Mouse (Mus musculus): ENCODE measurements around the gene Fndc5. TPM values are rescaled to one million over a fixed set of nuclear protein-coding genes. Genes with fewer than 3 reads are reported as not detected.
A peak's percentile ranks its signal among the peaks of the same experiment; 100 is the strongest.

The Fndc5 gene
- polyA plus RNA-seq, 1 experiment from 2014 or later: 2.5 TPM

DNA sequence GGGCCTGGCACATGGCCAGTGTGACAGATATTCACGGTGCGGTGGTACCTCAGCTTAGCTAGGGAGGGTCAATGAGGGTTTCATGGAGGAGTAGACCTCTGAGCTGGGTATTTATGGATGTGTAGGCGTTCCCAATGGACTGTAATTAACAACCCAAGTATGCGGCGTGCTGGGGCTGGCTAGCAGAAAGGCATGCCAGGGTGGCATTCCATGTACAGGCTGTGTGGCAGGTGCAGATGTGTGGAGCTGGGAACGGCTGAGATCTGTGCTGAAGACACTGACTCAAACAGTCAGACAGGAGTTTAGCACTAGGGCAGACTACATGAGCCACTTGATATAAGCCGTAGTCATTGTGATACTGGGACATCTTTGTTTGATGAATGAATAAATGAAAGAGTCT lies 28.2 kb upstream of the Fndc5 start:
- no peaks in the 10 kb centered on the region for H3K36me3 ChIP-seq (ENCODE audit: control insufficient read depth, insufficient read depth, low read length)
- no peak overlapping the region for H3K4me2 ChIP-seq (replicated peaks; ENCODE audit: low read depth, low read length)
- H3K9me3 ChIP-seq (ENCODE audit: control insufficient read depth, low read length): no peaks in the 10 kb centered on the region
- peaks cover 19% of the 10 kb centered on the region for H3K27me3 ChIP-seq (ENCODE audit: control insufficient read depth, insufficient read depth, low read length)
- no peak overlapping the region for H3K9ac ChIP-seq (ENCODE audit: low read depth, low read length)
- H3K4me3 ChIP-seq (ENCODE audit: low read depth, low read length): no peak overlapping the region
- no peak for DNase-seq (ENCODE audit: low spot score)
- H3K4me1 ChIP-seq (replicated peaks; ENCODE audit: control insufficient read depth, insufficient read depth, low read length): peaks cover 8% of the 10 kb centered on the region; the same call in 1 of the 2 replicates
- H3K27ac ChIP-seq (ENCODE audit: low read depth, low read length): no peak overlapping the region
- WGBS: 92% methylated on average over 7 of the region's 7 CpGs
- no peak for ATAC-seq (ENCODE audit: low FRiP score)

DNA sequence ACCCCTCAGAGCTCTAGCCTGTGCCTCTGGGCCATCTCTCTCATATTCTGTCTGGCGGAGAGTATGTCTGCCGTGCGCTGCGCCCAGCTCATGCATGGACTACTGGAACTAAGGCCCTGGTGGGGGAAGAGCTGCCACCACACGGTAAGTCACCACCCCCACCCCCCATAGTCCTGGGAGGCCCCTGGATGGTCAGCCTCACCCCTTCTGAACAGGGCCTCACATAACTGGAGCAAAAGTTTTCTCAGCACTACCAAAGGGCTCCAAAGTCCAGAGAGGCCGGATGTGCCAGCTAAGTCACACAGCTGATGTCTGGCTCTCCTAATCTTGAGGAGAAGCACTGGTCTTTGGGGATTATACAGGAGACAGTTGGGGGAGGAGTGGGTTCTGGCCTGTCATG lies 26.0 kb upstream of the Fndc5 start:
- Histone ChIP-seq H3K4me1 (replicated peaks; ENCODE audit: control insufficient read depth, insufficient read depth, low read length) (peaks cover 3% of the 10 kb centered on the region; the same call in 1 of the 2 replicates), H3K4me2 (replicated peaks; ENCODE audit: low read depth, low read length) (no peak overlapping the region), H3K36me3 (ENCODE audit: control insufficient read depth, insufficient read depth, low read length) (no peaks in the 10 kb centered on the region), H3K9ac (ENCODE audit: low read depth, low read length) (no peak overlapping the region), H3K9me3 (ENCODE audit: control insufficient read depth, low read length) (no peaks in the 10 kb centered on the region), H3K27me3 (ENCODE audit: control insufficient read depth, insufficient read depth, low read length) (peaks cover 8% of the 10 kb centered on the region), H3K4me3 (ENCODE audit: low read depth, low read length) (no peak overlapping the region), H3K27ac (ENCODE audit: low read depth, low read length) (no peak overlapping the region)
- ATAC-seq (ENCODE audit: low FRiP score): no peak
- DNase-seq (ENCODE audit: low spot score): no peak
- 86% methylated on average over 6 of the region's 6 CpGs for WGBS

DNA sequence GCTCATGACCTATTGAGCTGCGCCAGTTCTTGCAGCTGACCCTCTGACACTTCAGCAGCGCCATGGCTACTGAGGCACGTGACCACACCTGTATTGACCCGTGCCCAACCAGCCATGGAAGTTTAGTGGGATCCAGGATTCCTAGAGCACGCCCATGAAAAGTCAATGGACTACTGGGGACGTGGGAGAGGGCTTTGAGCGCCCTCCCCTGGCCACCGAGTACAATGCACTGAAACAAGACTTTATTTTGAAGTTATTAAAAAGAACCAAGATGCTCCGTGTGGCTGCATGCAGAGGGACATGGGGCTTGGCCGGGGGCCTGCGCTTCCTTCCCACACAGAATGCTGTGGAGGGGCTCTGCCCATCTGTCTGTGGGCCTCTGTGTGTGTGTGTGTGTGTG lies 25.4 kb upstream of the Fndc5 start:
- DNase-seq (ENCODE audit: low spot score) (no peak), ATAC-seq (ENCODE audit: low FRiP score) (no peak)
- no peaks in the 10 kb centered on the region for H3K9me3 ChIP-seq (ENCODE audit: control insufficient read depth, low read length)
- no peaks in the 10 kb centered on the region for H3K36me3 ChIP-seq (ENCODE audit: control insufficient read depth, insufficient read depth, low read length)
- WGBS: 65% methylated on average over 11 of the region's 11 CpGs
- H3K9ac ChIP-seq (ENCODE audit: low read depth, low read length): no peak overlapping the region
- H3K27ac ChIP-seq (ENCODE audit: low read depth, low read length): no peak overlapping the region
- no peak overlapping the region for H3K4me2 ChIP-seq (replicated peaks; ENCODE audit: low read depth, low read length)
- no peak overlapping the region for H3K4me3 ChIP-seq (ENCODE audit: low read depth, low read length)
- peaks cover 4% of the 10 kb centered on the region for H3K27me3 ChIP-seq (ENCODE audit: control insufficient read depth, insufficient read depth, low read length)
- peaks cover 3% of the 10 kb centered on the region; the same call in 1 of the 2 replicates for H3K4me1 ChIP-seq (replicated peaks; ENCODE audit: control insufficient read depth, insufficient read depth, low read length)

DNA sequence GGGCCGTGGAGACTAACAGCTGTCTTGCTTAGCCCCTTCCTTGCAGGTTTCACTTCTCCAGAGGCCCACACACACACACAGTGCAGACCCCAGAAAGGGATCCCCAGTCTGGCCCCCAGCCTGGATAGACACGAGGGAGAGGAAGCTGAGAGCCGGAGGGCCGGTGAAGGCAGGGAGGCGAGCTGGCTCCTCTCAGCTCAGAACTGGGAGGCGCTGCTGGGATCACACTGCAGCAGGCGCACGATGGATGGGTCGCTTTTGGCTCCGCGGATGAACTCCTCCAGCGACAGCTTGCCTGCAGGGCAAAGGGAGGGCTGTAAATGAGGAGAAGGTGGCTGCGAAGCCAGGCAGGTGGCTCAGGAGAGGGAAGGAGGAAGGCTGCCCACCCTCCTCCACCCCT lies 24.6 kb upstream of the Fndc5 start:
- DNase-seq (ENCODE audit: low spot score) (no peak), ATAC-seq (ENCODE audit: low FRiP score) (no peak)
- Histone ChIP-seq H3K27me3 (ENCODE audit: control insufficient read depth, insufficient read depth, low read length) (no peaks in the 10 kb centered on the region; the same call in 1 of the 2 replicates), H3K27ac (ENCODE audit: low read depth, low read length) (no peak overlapping the region), H3K4me3 (ENCODE audit: low read depth, low read length) (no peak overlapping the region), H3K4me1 (replicated peaks; ENCODE audit: control insufficient read depth, insufficient read depth, low read length) (peaks cover 3% of the 10 kb centered on the region; the same call in 1 of the 2 replicates), H3K4me2 (replicated peaks; ENCODE audit: low read depth, low read length) (no peak overlapping the region), H3K9ac (ENCODE audit: low read depth, low read length) (no peak overlapping the region), H3K9me3 (ENCODE audit: control insufficient read depth, low read length) (no peaks in the 10 kb centered on the region), H3K36me3 (ENCODE audit: control insufficient read depth, insufficient read depth, low read length) (no peaks in the 10 kb centered on the region)
- 64% methylated on average over 13 of the region's 13 CpGs for WGBS

DNA sequence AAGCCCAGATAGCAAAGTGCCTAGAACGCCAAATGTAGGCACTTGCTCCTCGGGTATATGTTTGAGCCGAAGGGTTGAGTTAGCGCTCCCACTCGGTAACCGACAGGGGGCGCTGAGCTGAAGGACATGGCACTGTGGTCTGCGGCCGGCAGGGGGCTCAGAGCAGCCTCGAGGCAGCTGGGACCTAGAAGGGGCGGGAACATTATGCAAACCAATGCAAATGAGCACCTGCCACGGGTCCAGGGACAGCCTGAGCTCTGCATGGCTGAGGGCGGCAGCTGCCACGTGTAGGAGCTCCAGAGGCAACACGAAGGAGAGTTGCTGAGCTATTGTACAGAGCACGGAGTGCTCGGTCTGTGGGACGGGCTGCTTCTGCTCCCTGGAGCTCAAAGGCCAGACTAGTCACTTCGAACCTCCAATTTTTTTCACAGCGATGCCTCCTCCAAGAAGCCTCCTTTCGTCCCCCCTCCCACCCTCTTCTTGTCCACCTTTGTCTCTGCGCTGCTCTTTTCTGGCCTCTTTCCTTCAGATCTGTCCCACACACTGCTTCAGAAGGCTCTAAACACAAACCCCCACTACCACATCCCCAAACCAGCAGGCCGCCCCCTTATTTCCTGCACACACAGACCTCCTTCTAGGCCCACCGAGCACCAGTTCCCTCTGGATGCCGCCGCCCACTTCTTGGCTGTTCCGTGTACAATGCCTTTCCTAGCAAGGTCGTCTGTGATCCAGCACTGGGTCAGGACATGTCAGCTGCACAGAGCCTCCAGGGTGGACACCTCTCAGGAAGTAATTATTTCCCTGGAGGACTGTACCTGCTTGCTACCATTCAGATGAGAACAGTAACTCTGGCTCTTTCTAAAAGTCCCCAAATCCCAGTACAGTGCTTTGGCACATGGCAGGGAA lies 23.5 kb upstream of the Fndc5 start:
- H3K36me3 ChIP-seq (ENCODE audit: control insufficient read depth, insufficient read depth, low read length): no peaks in the 10 kb centered on the region
- peak; percentile 93 for DNase-seq (ENCODE audit: low spot score)
- H3K9ac ChIP-seq (ENCODE audit: low read depth, low read length): no peak overlapping the region
- H3K4me3 ChIP-seq (ENCODE audit: low read depth, low read length): no peak overlapping the region
- no peaks in the 10 kb centered on the region for H3K9me3 ChIP-seq (ENCODE audit: control insufficient read depth, low read length)
- 27% methylated on average over 28 of the region's 28 CpGs for WGBS
- H3K4me1 ChIP-seq (replicated peaks; ENCODE audit: control insufficient read depth, insufficient read depth, low read length): peaks cover 3% of the 10 kb centered on the region; the same call in 1 of the 2 replicates
- no peak overlapping the region for H3K27ac ChIP-seq (ENCODE audit: low read depth, low read length)
- H3K4me2 ChIP-seq (replicated peaks; ENCODE audit: low read depth, low read length): no peak overlapping the region
- H3K27me3 ChIP-seq (ENCODE audit: control insufficient read depth, insufficient read depth, low read length): no peaks in the 10 kb centered on the region
- peak; percentile 90 for ATAC-seq (ENCODE audit: low FRiP score)

DNA sequence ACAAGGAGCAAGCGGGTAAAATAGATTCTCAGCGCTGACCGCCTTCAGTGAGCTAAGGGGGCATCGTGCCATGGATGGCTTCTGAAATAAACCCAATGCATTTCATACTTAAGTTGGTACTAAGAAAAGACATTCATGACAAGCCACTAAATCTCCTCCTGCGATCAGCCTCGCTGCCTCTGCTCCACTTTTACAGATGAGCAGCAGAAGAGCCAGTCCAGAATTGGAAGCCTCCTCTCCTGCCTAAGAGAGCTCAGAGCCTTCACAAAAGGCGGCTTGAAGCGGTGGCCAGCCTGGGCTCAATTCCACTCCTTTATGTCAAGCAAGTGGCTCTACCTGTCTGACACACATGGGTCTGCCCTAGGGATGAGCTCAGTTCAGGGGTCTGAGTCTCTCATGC lies 20.1 kb upstream of the Fndc5 start:
- 93% methylated on average over 8 of the region's 8 CpGs for WGBS
- ATAC-seq (ENCODE audit: low FRiP score) (no peak), DNase-seq (ENCODE audit: low spot score) (no peak)
- Histone ChIP-seq H3K27me3 (ENCODE audit: control insufficient read depth, insufficient read depth, low read length) (peaks cover 21% of the 10 kb centered on the region), H3K4me1 (replicated peaks; ENCODE audit: control insufficient read depth, insufficient read depth, low read length) (peaks cover 11% of the 10 kb centered on the region), H3K9ac (ENCODE audit: low read depth, low read length) (no peak overlapping the region), H3K4me2 (replicated peaks; ENCODE audit: low read depth, low read length) (no peak overlapping the region), H3K36me3 (ENCODE audit: control insufficient read depth, insufficient read depth, low read length) (no peaks in the 10 kb centered on the region), H3K9me3 (ENCODE audit: control insufficient read depth, low read length) (no peaks in the 10 kb centered on the region), H3K27ac (ENCODE audit: low read depth, low read length) (no peak overlapping the region), H3K4me3 (ENCODE audit: low read depth, low read length) (no peak overlapping the region)

DNA sequence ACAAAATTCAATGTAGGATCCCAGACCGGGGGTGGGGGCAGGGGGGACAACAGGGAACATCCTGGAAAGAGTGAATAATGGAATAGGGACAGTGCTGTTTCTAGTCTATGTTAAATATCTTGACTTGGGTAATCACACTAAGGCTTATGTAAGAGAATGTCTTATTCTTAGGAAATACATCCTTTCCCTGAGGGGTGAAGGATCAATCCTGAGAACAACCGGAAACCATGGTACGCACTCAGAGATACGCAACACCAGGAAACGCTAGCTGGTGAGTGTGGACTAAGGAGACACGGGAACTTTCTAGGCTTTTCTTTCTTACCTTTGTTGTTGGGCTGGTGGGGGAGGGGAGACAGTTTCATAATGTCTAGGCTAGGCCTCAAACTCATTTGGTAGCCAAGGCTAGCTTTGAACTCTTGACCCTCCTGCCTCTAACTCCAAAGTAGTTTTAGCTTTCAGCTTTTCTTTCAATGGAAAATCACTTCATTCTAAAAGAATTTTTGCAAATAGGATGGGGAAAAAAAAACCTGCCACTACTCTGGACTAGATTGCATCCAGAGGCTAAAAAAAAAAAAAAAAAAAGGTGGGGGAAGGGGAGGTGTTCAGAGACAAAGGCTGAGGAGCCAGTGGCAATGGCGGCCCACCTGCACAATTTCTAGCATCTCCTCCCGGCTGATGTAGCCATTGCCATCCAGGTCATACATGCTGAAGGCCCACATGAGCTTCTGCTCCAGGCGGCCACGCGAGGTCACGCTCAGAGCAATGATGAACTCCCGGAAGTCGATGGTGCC lies 18.9 kb upstream of the Fndc5 start:
- no peak overlapping the region for H3K4me3 ChIP-seq (ENCODE audit: low read depth, low read length)
- WGBS: 86% methylated on average over 14 of the region's 14 CpGs

DNA sequence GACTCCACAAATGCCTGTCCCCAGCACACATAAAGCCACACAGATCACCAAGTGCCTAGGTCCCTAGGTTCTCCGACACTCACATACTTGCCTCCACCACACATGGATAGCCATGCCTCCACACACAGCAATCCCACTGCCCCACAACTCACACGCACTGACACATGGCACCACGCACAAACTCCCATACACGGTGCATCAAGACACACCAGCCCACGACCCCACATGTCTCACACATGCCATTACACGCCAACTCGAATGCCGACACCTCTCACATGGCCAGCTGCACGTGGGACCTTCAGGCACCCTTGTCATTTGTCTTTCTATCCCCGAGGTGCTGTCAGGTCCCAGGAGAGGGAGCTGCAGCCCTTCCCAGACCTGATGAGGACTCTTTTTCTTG lies 17.1 kb upstream of the Fndc5 start:
- peaks cover 33% of the 10 kb centered on the region for H3K27me3 ChIP-seq (ENCODE audit: control insufficient read depth, insufficient read depth, low read length)
- H3K4me1 ChIP-seq (replicated peaks; ENCODE audit: control insufficient read depth, insufficient read depth, low read length): peaks cover 9% of the 10 kb centered on the region
- no peak for DNase-seq (ENCODE audit: low spot score)
- 79% methylated on average over 10 of the region's 10 CpGs for WGBS
- ATAC-seq (ENCODE audit: low FRiP score): no peak
- no peak overlapping the region for H3K27ac ChIP-seq (ENCODE audit: low read depth, low read length)
- no peaks in the 10 kb centered on the region for H3K9me3 ChIP-seq (ENCODE audit: control insufficient read depth, low read length)
- no peak overlapping the region for H3K9ac ChIP-seq (ENCODE audit: low read depth, low read length)
- H3K36me3 ChIP-seq (ENCODE audit: control insufficient read depth, insufficient read depth, low read length): no peaks in the 10 kb centered on the region
- H3K4me3 ChIP-seq (ENCODE audit: low read depth, low read length): no peak overlapping the region
- H3K4me2 ChIP-seq (replicated peaks; ENCODE audit: low read depth, low read length): no peak overlapping the region

More for the DNA sequence above, 18.9 kb upstream of the Fndc5 start:
- H3K9me3 ChIP-seq (ENCODE audit: control insufficient read depth, low read length): no peaks in the 10 kb centered on the region
- no peak for ATAC-seq (ENCODE audit: low FRiP score)
- H3K9ac ChIP-seq (ENCODE audit: low read depth, low read length): no peak overlapping the region
- H3K27ac ChIP-seq (ENCODE audit: low read depth, low read length): no peak overlapping the region
- H3K4me1 ChIP-seq (replicated peaks; ENCODE audit: control insufficient read depth, insufficient read depth, low read length): peaks cover 12% of the 10 kb centered on the region
- H3K27me3 ChIP-seq (ENCODE audit: control insufficient read depth, insufficient read depth, low read length): peaks cover 31% of the 10 kb centered on the region
- H3K4me2 ChIP-seq (replicated peaks; ENCODE audit: low read depth, low read length): no peak overlapping the region
- DNase-seq (ENCODE audit: low spot score): no peak
- no peaks in the 10 kb centered on the region for H3K36me3 ChIP-seq (ENCODE audit: control insufficient read depth, insufficient read depth, low read length)
